Mouse (Mus musculus) MEL (cell line): Measurements from ENCODE around the gene Stab2. TPM values are rescaled to one million over a fixed set of nuclear protein-coding genes. Genes with fewer than 3 reads are reported as not detected.

Experiments
- DNase-seq: peaks from one replicate; pipeline ENCODE4 v3.0.0; 2011; ENCODE audit warnings: low read depth, low spot score
- H3K27ac ChIP-seq: 2 replicates; pipeline ENCODE4 v1.5.1; 2012; ENCODE audit warnings: low read depth, mild to moderate bottlenecking, control low read depth, low read length, moderate library complexity; ENCODE audit not compliant: control insufficient read depth
- H3K27me3 ChIP-seq, 2 experiments: fragments of 150-350 bp in 1 of 2; sonication (generic) in 1 of 2; 2 replicates each; pipeline ENCODE4 v1.6.1; 2012; ENCODE audit warnings: low read length in 2 of 2, mild to moderate bottlenecking in 2 of 2, improper control_type of control experiment in 1 of 2, moderate library complexity in 1 of 2; ENCODE audit not compliant: insufficient read depth in 2 of 2, control insufficient read depth in 1 of 2
- H3K36me3 ChIP-seq, 2 experiments: 2 replicates each; pipeline ENCODE4 v1.6.1; 2012 to 2014; ENCODE audit warnings: low read length in 2 of 2, improper control_type of control experiment in 1 of 2, inconsistent platforms in 1 of 2, mild to moderate bottlenecking in 1 of 2; ENCODE audit not compliant: insufficient read depth in 2 of 2, control insufficient read depth in 1 of 2
- H3K4me1 ChIP-seq, 2 experiments: fragments of 150-350 bp in 1 of 2; sonication (generic) in 1 of 2; 2 replicates each; pipeline ENCODE4 v1.6.1; 2012; ENCODE audit warnings: low read length in 2 of 2, improper control_type of control experiment in 1 of 2, mild to moderate bottlenecking in 1 of 2; ENCODE audit not compliant: insufficient read depth in 2 of 2, control insufficient read depth in 1 of 2
- H3K4me3 ChIP-seq, 2 experiments: fragments of 150-350 bp in 1 of 2; sonication (generic) in 1 of 2; 2 replicates each; pipeline ENCODE4 v1.5.1; 2012; ENCODE audit warnings: low read depth in 2 of 2, low read length in 2 of 2, mild to moderate bottlenecking in 2 of 2, moderate library complexity in 2 of 2, control low read depth in 1 of 2, improper control_type of control experiment in 1 of 2; ENCODE audit not compliant: control insufficient read depth in 1 of 2, insufficient read depth in 1 of 2
- H3K79me2 ChIP-seq: 2 replicates; pipeline ENCODE4 v1.6.1; 2012; ENCODE audit warnings: mild to moderate bottlenecking, low read length, moderate library complexity; ENCODE audit not compliant: control insufficient read depth, poor library complexity, insufficient read depth
- H3K9ac ChIP-seq: 2 replicates; pipeline ENCODE4 v1.6.1; 2012; ENCODE audit warnings: low read depth, mild to moderate bottlenecking, control low read depth, low read length, moderate library complexity; ENCODE audit not compliant: control insufficient read depth, poor library complexity, severe bottlenecking
- H3K9me3 ChIP-seq: fragments of 150-350 bp; sonication (generic); replicated peaks from 2 replicates; pipeline ENCODE4 v1.6.1; 2012; ENCODE audit warnings: mild to moderate bottlenecking, low read length, improper control_type of control experiment, moderate library complexity; ENCODE audit not compliant: insufficient read depth
- CTCF ChIP-seq, 3 experiments: IDR thresholded peaks in 2 of 3; conservative IDR thresholded peaks in 1 of 3; 2 replicates each; pipeline ENCODE4 v1.5.1; 2011 to 2012; ENCODE audit warnings: low read length in 3 of 3, low read depth in 2 of 3, mild to moderate bottlenecking in 2 of 3, improper control_type of control experiment in 1 of 3, inconsistent platforms in 1 of 3, mixed read lengths in 1 of 3, moderate library complexity in 1 of 3; ENCODE audit not compliant: control insufficient read depth in 1 of 3, insufficient read depth in 1 of 3, poor library complexity in 1 of 3, severe bottlenecking in 1 of 3
- E2F4 ChIP-seq: IDR thresholded peaks from 2 replicates; pipeline ENCODE4 v1.6.1; 2011; ENCODE audit warnings: low read depth, low read length, improper control_type of control experiment, borderline replicate concordance
- ELF1 ChIP-seq: IDR thresholded peaks from 2 replicates; pipeline ENCODE4 v1.6.1; 2014; ENCODE audit warnings: low read depth, mild to moderate bottlenecking, inconsistent platforms, low read length, improper control_type of control experiment, moderate library complexity
- EP300 ChIP-seq, 2 experiments: IDR thresholded peaks; 2 replicates each; pipeline ENCODE4 v1.6.1; 2011; ENCODE audit warnings: improper control_type of control experiment in 2 of 2, low read length in 2 of 2, low read depth in 1 of 2, mild to moderate bottlenecking in 1 of 2
- JUND ChIP-seq: IDR thresholded peaks from 2 replicates; pipeline ENCODE4 v1.6.1; 2011; ENCODE audit warnings: low read depth, mild to moderate bottlenecking, improper control_type of control experiment, low read length
- MAZ ChIP-seq: IDR thresholded peaks from 2 replicates; pipeline ENCODE4 v1.6.1; 2012; ENCODE audit warnings: low read depth, mild to moderate bottlenecking, inconsistent platforms, low read length, improper control_type of control experiment
- MXI1 ChIP-seq: IDR thresholded peaks from 2 replicates; pipeline ENCODE4 v1.6.1; 2011; ENCODE audit warnings: mild to moderate bottlenecking, low read depth, low read length, improper control_type of control experiment
- MYB ChIP-seq: IDR thresholded peaks from 2 replicates; pipeline ENCODE4 v1.6.1; 2011; ENCODE audit warnings: mild to moderate bottlenecking, low read depth, low read length, improper control_type of control experiment
- NELFE ChIP-seq: IDR thresholded peaks from 2 replicates; pipeline ENCODE4 v1.6.1; 2011; ENCODE audit warnings: low read depth, low read length, improper control_type of control experiment
- POLR2AphosphoS2 ChIP-seq: IDR thresholded peaks from 2 replicates; pipeline ENCODE4 v1.6.1; 2011; ENCODE audit warnings: low read length, improper control_type of control experiment
- POLR2AphosphoS5 ChIP-seq: IDR thresholded peaks from 2 replicates; pipeline ENCODE4 v1.6.1; 2012; ENCODE audit warnings: low read depth, borderline replicate concordance, mild to moderate bottlenecking, inconsistent platforms, low read length, moderate library complexity, mixed read lengths
- RAD21 ChIP-seq: IDR thresholded peaks from 2 replicates; pipeline ENCODE4 v1.6.1; 2011; ENCODE audit warnings: mild to moderate bottlenecking, low read depth, low read length, improper control_type of control experiment
- RCOR1 ChIP-seq: IDR thresholded peaks from 2 replicates; pipeline ENCODE4 v1.6.1; 2012; ENCODE audit warnings: low read depth, mild to moderate bottlenecking, inconsistent platforms, low read length, improper control_type of control experiment
- SMC3 ChIP-seq: IDR thresholded peaks from 2 replicates; pipeline ENCODE4 v1.6.1; 2011; ENCODE audit warnings: low read depth, low read length, improper control_type of control experiment
- USF2 ChIP-seq, 2 experiments: IDR thresholded peaks; 2 replicates each; pipeline ENCODE4 v1.6.1; 2011 to 2012; ENCODE audit warnings: improper control_type of control experiment in 2 of 2, low read length in 2 of 2, borderline replicate concordance in 1 of 2, inconsistent platforms in 1 of 2, low read depth in 1 of 2, mild to moderate bottlenecking in 1 of 2; ENCODE audit not compliant: insufficient read depth in 1 of 2
- ZKSCAN1 ChIP-seq: IDR thresholded peaks from 2 replicates; pipeline ENCODE4 v1.6.1; 2012; ENCODE audit warnings: low read depth, mild to moderate bottlenecking, inconsistent platforms, low read length, improper control_type of control experiment, moderate library complexity
- ZMIZ1 ChIP-seq: IDR thresholded peaks from 2 replicates; pipeline ENCODE4 v1.6.1; 2012; ENCODE audit warnings: low read depth, mild to moderate bottlenecking, inconsistent platforms, low read length, improper control_type of control experiment, moderate library complexity
- ZNF384 ChIP-seq: IDR thresholded peaks from 2 replicates; pipeline ENCODE4 v1.6.1; 2012; ENCODE audit warnings: low read depth, mild to moderate bottlenecking, inconsistent platforms, low read length, improper control_type of control experiment
- polyA plus RNA-seq, 2 experiments: library from polyadenylated mRNA; stranded (reverse) in 1 of 2; unstranded in 1 of 2; fragments of >175 nt in 1 of 2; fragments of >200 nt in 1 of 2; gene quantifications; 2 replicates each; pipeline versions ENCODE4 v1.2.1 to v1.2.4; 2012; ENCODE audit warnings: low replicate concordance in 2 of 2, low read depth in 1 of 2; ENCODE audit not compliant: insufficient read length in 2 of 2, insufficient read depth in 1 of 2, missing spikeins in 1 of 2
- total RNA-seq: library from RNA; depleted of rRNA; stranded (reverse); fragments of 300-350 nt; gene quantifications from 2 replicates; pipeline ENCODE4 v1.2.3, GENCODE M21; 2012

The Stab2 gene
- total and polyA plus RNA-seq, 3 experiments: 0.73 to 5.1 TPM; not detected in 1

- Histone ChIP-seq H3K27ac (no peak overlapping the region), H3K4me1 (no peaks in the 10 kb centered on the region), H3K9me3 (no peaks in the 10 kb centered on the region), H3K27me3 (no peaks in the 10 kb centered on the region), H3K4me3 (no peak overlapping the region), H3K36me3 (peaks cover 2 to 8% of the 10 kb centered on the region in 2 experiments; a peak in 2 of 4 replicates), H3K79me2 (no peaks in the 10 kb centered on the region), H3K9ac (no peak overlapping the region)
- TF ChIP-seq ZNF384: no peak
- DNase-seq: no peak
Observed at GRCm38 (mm10) chr10:86824871-86825270, 183.0 kb downstream of the Stab2 start.

- TF ChIP-seq CTCF (IDR thresholded peaks at IDR 0.05 in 2 of 3, conservative IDR thresholded peaks at IDR 0.05 in 1 of 3; ENCODE audit: control insufficient read depth in 1 of 3, insufficient read depth in 1 of 3, low read depth in 2 of 3, low read length in 3 of 3, poor library complexity in 1 of 3, severe bottlenecking in 1 of 3) (peak; percentile 47 to 55 (median 49)), RCOR1 (no peak), POLR2AphosphoS2 (no peak), POLR2AphosphoS5 (no peak), EP300 (IDR thresholded peaks at IDR 0.05; ENCODE audit: low read depth in 1 of 2, low read length in 2 of 2) (no peak)
- peaks cover 0 to 8% of the 10 kb centered on the region in 2 experiments; a peak in 2 of 4 replicates for H3K36me3 ChIP-seq
- no peak overlapping the region for H3K4me3 ChIP-seq
- no peak overlapping the region for H3K9ac ChIP-seq
- H3K27ac ChIP-seq: no peak overlapping the region
- H3K9me3 ChIP-seq: no peaks in the 10 kb centered on the region
- no peaks in the 10 kb centered on the region for H3K4me1 ChIP-seq
- no peaks in the 10 kb centered on the region for H3K79me2 ChIP-seq
- H3K27me3 ChIP-seq: no peaks in the 10 kb centered on the region
- DNase-seq: peak; percentile 18
Observed at GRCm38 (mm10) chr10:86824093-86824492, 183.7 kb downstream of the Stab2 start.

DNA sequence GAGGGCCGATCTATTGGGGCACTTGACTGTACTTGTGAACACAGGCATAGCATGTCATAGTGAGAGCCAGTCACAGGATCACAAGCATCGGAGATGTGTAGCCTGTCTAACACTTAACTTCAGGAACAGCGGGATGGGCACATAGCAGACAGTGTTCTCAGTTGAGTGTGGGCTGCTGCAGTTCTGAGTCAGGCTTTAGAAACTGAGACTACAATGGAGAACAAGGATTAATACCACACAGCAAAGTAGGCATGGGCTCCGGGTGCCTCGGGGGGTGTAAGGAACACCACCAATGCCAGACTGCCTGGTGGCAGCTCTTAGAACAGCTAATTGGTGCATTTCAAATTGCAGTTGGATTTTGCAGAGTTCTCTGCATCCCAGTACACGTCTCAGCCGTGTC lies 186.8 kb downstream of the Stab2 start:
- TF ChIP-seq ELF1 (no peak), ZKSCAN1 (no peak), MAZ (no peak), RAD21 (no peak), CTCF (IDR thresholded peaks at IDR 0.05 in 2 of 3, conservative IDR thresholded peaks at IDR 0.05 in 1 of 3; ENCODE audit: control insufficient read depth in 1 of 3, insufficient read depth in 1 of 3, low read depth in 2 of 3, low read length in 3 of 3, poor library complexity in 1 of 3, severe bottlenecking in 1 of 3) (no peak), USF2 (IDR thresholded peaks at IDR 0.05; ENCODE audit: borderline replicate concordance in 1 of 2, insufficient read depth in 1 of 2, low read depth in 1 of 2, low read length in 2 of 2) (no peak), MXI1 (no peak), SMC3 (no peak), E2F4 (no peak), MYB (no peak), NELFE (no peak), JUND (no peak), ZMIZ1 (no peak)
- H3K4me1 ChIP-seq: no peaks in the 10 kb centered on the region
- peaks cover 0 to 11% of the 10 kb centered on the region in 2 experiments; a peak in 2 of 4 replicates for H3K36me3 ChIP-seq
- H3K9me3 ChIP-seq: no peaks in the 10 kb centered on the region
- no peak for DNase-seq
- H3K9ac ChIP-seq: no peak overlapping the region
- H3K27me3 ChIP-seq: no peaks in the 10 kb centered on the region
- H3K79me2 ChIP-seq: no peaks in the 10 kb centered on the region
- H3K4me3 ChIP-seq: no peak overlapping the region
- H3K27ac ChIP-seq: no peak overlapping the region
